Mouse (Mus musculus) lung, adult 10 weeks (tissue): ENCODE measurements around the gene Psma5. TPM values are rescaled to one million over a fixed set of nuclear protein-coding genes. Genes with fewer than 3 reads are reported as not detected.

Experiments used
- polyA plus RNA-seq: library from polyadenylated mRNA; stranded (reverse); fragments of 350-450 nt; fragmentation: Illumina TruSeq; extraction: RNeasy Lipid Tissue Mini Kit (QIAGEN cat#74804); gene quantifications from one replicate; pipeline ENCODE4 v1.2.3, GENCODE M21; 2014; ENCODE audit warnings: low read depth, low replicate concordance; ENCODE audit not compliant: insufficient read depth

Gene Psma5
- polyA plus RNA-seq = 107 TPM

GRCm38 (mm10) chr3:108256719-108257637 lies at the start of gene Psma5:
TSS of gene Psma5 (plus strand) at chr3:108256926.

DNA sequence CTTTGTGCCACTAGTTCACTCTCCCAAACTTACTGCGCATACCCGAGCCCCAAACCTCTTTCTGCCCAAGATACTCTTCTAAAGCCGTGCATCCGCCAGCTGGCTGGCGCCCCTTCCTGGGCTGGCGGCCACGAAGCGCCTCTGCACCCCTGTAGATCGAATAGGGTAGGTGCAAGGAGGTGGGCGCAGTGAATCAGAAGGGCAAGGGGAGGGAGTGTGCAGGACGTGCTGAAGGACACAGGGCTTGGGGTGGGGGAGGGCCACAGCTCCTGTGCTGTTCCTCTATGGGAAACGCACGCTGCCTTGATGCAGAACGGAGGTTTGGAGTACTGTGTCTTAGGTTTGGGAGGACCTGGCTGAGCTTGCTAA lies 46.0 kb upstream of the Psma5 start, which contains the start of gene Atxn7l2:
Gene Atxn7l2 (minus strand): TSS at position 164 of the 369 bp plus-strand sequence.

DNA sequence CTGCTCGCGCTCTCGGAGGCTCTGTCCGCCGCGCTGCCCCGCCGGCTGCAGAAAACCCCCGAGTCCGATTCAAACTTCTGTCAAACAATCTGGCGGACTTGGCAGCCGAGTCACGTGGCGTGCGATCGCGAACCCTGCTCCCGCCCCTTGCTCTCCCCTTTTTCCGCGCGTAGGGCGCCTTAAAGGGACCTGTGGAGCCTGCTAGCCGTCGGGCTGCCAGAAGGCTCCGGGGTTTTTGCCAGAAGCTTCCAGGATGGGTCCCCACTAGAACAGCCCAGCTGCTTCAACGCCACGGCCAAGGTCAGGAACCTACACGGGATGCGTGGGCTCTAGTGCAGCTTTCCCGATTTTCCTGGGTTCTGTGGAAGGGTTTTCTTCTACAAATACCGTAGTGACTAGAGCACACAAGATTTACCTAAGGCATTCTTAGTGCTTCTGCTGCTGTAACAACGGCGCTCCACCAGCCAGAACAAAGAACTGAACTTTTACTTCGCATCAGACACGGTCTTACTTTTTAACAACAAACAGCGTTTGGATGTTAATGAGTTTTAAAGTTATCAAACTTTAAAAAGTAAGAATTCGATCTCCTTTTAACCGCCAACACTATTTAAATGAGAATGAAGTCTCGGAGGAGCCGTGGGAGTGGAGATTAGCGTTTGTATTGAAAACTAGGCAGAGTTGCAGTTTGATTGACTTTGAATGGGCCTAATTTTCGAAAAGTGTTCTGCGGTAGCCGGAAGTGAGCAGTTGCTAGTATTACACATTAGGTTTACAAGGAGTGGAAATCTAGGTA lies 30.0 kb upstream of the Psma5 start, which contains the start of gene Sypl2:
Gene Sypl2 (minus strand): TSS at position 91 of the 793 bp plus-strand sequence.

GRCm38 (mm10) chr3:108283781-108284601 lies 27.3 kb downstream of the Psma5 start, which contains the start of gene Sort1:
TSS of gene Sort1 (plus strand) at chr3:108284082.

Other genes with a start within 250 kb of the Psma5 start
- gene Gstm1, start 239.0 kb upstream of the Psma5 start, polyA plus RNA-seq = 591 TPM
- 15.8 TPM for gene Gstm4, start 212.0 kb upstream of the Psma5 start, polyA plus RNA-seq
- 11.1 TPM for gene Ampd2, start 170.3 kb upstream of the Psma5 start, polyA plus RNA-seq
- gene Gnat2, start 164.1 kb upstream of the Psma5 start, polyA plus RNA-seq = not detected
- 49.2 TPM for gene Gnai3, start 110.8 kb upstream of the Psma5 start, polyA plus RNA-seq
- not detected for gene Gpr61, start 102.0 kb upstream of the Psma5 start, polyA plus RNA-seq
- gene Amigo1, start 70.6 kb upstream of the Psma5 start, polyA plus RNA-seq = 5.9 TPM
- 6.2 TPM for gene Cyb561d1, start 55.7 kb upstream of the Psma5 start, polyA plus RNA-seq
- 2.5 TPM for gene Atxn7l2, start 46.0 kb upstream of the Psma5 start, polyA plus RNA-seq
- gene Sypl2, start 30.3 kb upstream of the Psma5 start, polyA plus RNA-seq = 0.10 TPM
- gene Sort1, start 27.2 kb downstream of the Psma5 start, polyA plus RNA-seq = 52.6 TPM
- gene Mybphl, start 108.0 kb downstream of the Psma5 start, polyA plus RNA-seq = 21.6 TPM
- 1.6 TPM for gene Psrc1, start 126.9 kb downstream of the Psma5 start, polyA plus RNA-seq
- gene Celsr2, start 158.6 kb downstream of the Psma5 start, polyA plus RNA-seq = 2.4 TPM
- 60.5 TPM for gene Sars, start 188.3 kb downstream of the Psma5 start, polyA plus RNA-seq